In genomic region chr12:76765354-76765851, GRCm38 (mm10) we compare ENCODE assay signal across 8 mouse cellular contexts. TPM values are rescaled to one million over a fixed set of nuclear protein-coding genes. Genes with fewer than 3 reads are reported as not detected.
DNase-seq lines count a peak whose midpoint lies in the region; ATAC-seq and TF ChIP-seq lines count a peak whose summit lies in the region.

Gene Churc1, plus strand, starts transcription at chr12:76765538.
Gene Fntb, plus strand, starts transcription at chr12:76765589.

- no peak for TF ChIP-seq CTCF in bone marrow, adult 2 months (IDR thresholded peaks at IDR 0.05; ENCODE audit: control insufficient read depth, insufficient read depth, low read length)

- TF ChIP-seq POLR2A in bone marrow, adult 2 months (IDR thresholded peaks at IDR 0.05; ENCODE audit: borderline replicate concordance, control insufficient read depth, low read depth, low read length), result peak; percentile 63; the same call in 1 of the 2 replicates

- no peaks in the 10 kb centered on the region for H3K36me3 ChIP-seq in embryonic facial prominence, embryonic 15.5 days
- H3K36me3 ChIP-seq in kidney, embryonic 14.5 days (ENCODE audit: control insufficient read depth, insufficient read depth, low read length), result no peaks in the 10 kb centered on the region
- H3K36me3 ChIP-seq in limb, embryonic 15.5 days, result no peaks in the 10 kb centered on the region

- H3K9me3 ChIP-seq in embryonic facial prominence, embryonic 15.5 days (replicated peaks), result no peaks in the 10 kb centered on the region
- H3K9me3 ChIP-seq in kidney, embryonic 14.5 days (ENCODE audit: control insufficient read depth, low read length), result no peaks in the 10 kb centered on the region
- H3K9me3 ChIP-seq in limb, embryonic 15.5 days, result no peaks in the 10 kb centered on the region

- H3K27me3 ChIP-seq in embryonic facial prominence, embryonic 15.5 days, result no peaks in the 10 kb centered on the region
- H3K27me3 ChIP-seq in kidney, embryonic 14.5 days (ENCODE audit: control insufficient read depth, insufficient read depth, low read length), result no peaks in the 10 kb centered on the region
- no peaks in the 10 kb centered on the region for H3K27me3 ChIP-seq in limb, embryonic 15.5 days

- DNase-seq in 416B (ENCODE audit: low read depth), result peak; percentile 98
- DNase-seq in heart, adult 9 months (ENCODE audit: low spot score in 2 of 2), result peak; percentile 92 to 93
- DNase-seq in monocyte, adult 2 months (ENCODE audit: low read depth in 1 of 2, low spot score in 2 of 2), result peak; percentile 78 to 90
- peak; percentile 96 to 97 for DNase-seq in spleen, postnatal 36 days (ENCODE audit: low spot score in 2 of 2)

- peak within 1 kb of the TSS; percentile 54 for H3K9ac ChIP-seq in embryonic facial prominence, embryonic 15.5 days
- H3K9ac ChIP-seq in kidney, embryonic 14.5 days (ENCODE audit: low read depth, low read length), result peak within 1 kb of the TSS; percentile 57
- peak within 1 kb of the TSS; percentile 55 for H3K9ac ChIP-seq in limb, embryonic 15.5 days

- WGBS in bone marrow, adult 2 months, result under 1% methylated on average over 31 of the region's 31 CpGs
- under 1% methylated on average over 31 of the region's 31 CpGs for WGBS in embryonic facial prominence, embryonic 15.5 days
- under 1% methylated on average over 31 of the region's 31 CpGs for WGBS in kidney, embryonic 14.5 days
- WGBS in limb, embryonic 15.5 days, result under 1% methylated on average over 31 of the region's 31 CpGs

- H3K27ac ChIP-seq in bone marrow, adult 2 months (ENCODE audit: control insufficient read depth, insufficient read depth, low read depth, low read length, poor library complexity), result peak within 1 kb of the TSS; percentile 83
- H3K27ac ChIP-seq in embryonic facial prominence, embryonic 15.5 days (replicated peaks), result peak within 1 kb of the TSS; percentile 71
- no peak within 1 kb of the TSS for H3K27ac ChIP-seq in kidney, embryonic 14.5 days (ENCODE audit: low read depth, low read length)
- peak within 1 kb of the TSS; percentile 82 for H3K27ac ChIP-seq in limb, embryonic 15.5 days

- no peaks in the 10 kb centered on the region; the same call in 1 of the 2 replicates for H3K4me1 ChIP-seq in bone marrow, adult 2 months (ENCODE audit: control insufficient read depth, insufficient read depth, low read length)
- H3K4me1 ChIP-seq in embryonic facial prominence, embryonic 15.5 days, result peaks cover 13% of the 10 kb centered on the region
- H3K4me1 ChIP-seq in kidney, embryonic 14.5 days (ENCODE audit: control insufficient read depth, insufficient read depth, low read length), result peaks cover 5% of the 10 kb centered on the region; the same call in 1 of the 2 replicates
- peaks cover 7% of the 10 kb centered on the region for H3K4me1 ChIP-seq in limb, embryonic 15.5 days

- H3K4me3 ChIP-seq in bone marrow, adult 2 months (replicated peaks; ENCODE audit: control insufficient read depth, low read depth, low read length), result peak within 1 kb of the TSS; percentile 84
- peak within 1 kb of the TSS; percentile 62 for H3K4me3 ChIP-seq in embryonic facial prominence, embryonic 15.5 days (replicated peaks)
- H3K4me3 ChIP-seq in kidney, embryonic 14.5 days (ENCODE audit: low read length), result peak within 1 kb of the TSS; percentile 69
- H3K4me3 ChIP-seq in limb, embryonic 15.5 days, result peak within 1 kb of the TSS; percentile 67

- ATAC-seq in embryonic facial prominence, embryonic 15.5 days (ENCODE audit: insufficient number of reproducible peaks, low FRiP score, low TSS enrichment, low read depth), result peak; percentile 93
- peak; percentile 97 for ATAC-seq in kidney, embryonic 14.5 days (ENCODE audit: low FRiP score, low TSS enrichment)
- peak; percentile 90 for ATAC-seq in limb, embryonic 15.5 days (ENCODE audit: insufficient number of reproducible peaks, low FRiP score, low TSS enrichment, low read depth)

- peak within 1 kb of the TSS; percentile 65 for H3K4me2 ChIP-seq in embryonic facial prominence, embryonic 15.5 days (replicated peaks)
- H3K4me2 ChIP-seq in kidney, embryonic 14.5 days (replicated peaks; ENCODE audit: low read depth, low read length), result peak within 1 kb of the TSS; percentile 64
- peak within 1 kb of the TSS; percentile 54 for H3K4me2 ChIP-seq in limb, embryonic 15.5 days

RNA-seq across cellular contexts. Expression of gene Churc1, which starts in this region (rescaled TPM):
- polyA plus RNA-seq in bone marrow, adult 2 months (2011; ENCODE audit: insufficient read depth, insufficient read length, low replicate concordance, missing spikeins), result 24.8 and 32.2 TPM in 2 replicates
- 125 and 127 TPM in 2 replicates for polyA plus RNA-seq in embryonic facial prominence, embryonic 15.5 days (2015; fragmentation: Nextera tagmentation; extraction: Ambion mirVana)
- polyA plus RNA-seq in kidney, embryonic 14.5 days (2014; fragmentation: Nextera tagmentation; extraction: Ambion mirVana), result 138 and 171 TPM in 2 replicates
- 108 and 132 TPM in 2 replicates for polyA plus RNA-seq in limb, embryonic 15.5 days (2015; fragmentation: Nextera tagmentation; extraction: Ambion mirVana)

RNA-seq across cellular contexts. Expression of gene Fntb, which starts in this region (rescaled TPM):
- 12.5 and 15.7 TPM in 2 replicates for polyA plus RNA-seq in bone marrow, adult 2 months (2011; ENCODE audit: insufficient read depth, insufficient read length, low replicate concordance, missing spikeins)
- 46.8 and 47.1 TPM in 2 replicates for polyA plus RNA-seq in embryonic facial prominence, embryonic 15.5 days (2015; fragmentation: Nextera tagmentation; extraction: Ambion mirVana)
- 36.5 and 42.3 TPM in 2 replicates for polyA plus RNA-seq in kidney, embryonic 14.5 days (2014; fragmentation: Nextera tagmentation; extraction: Ambion mirVana)
- polyA plus RNA-seq in limb, embryonic 15.5 days (2015; fragmentation: Nextera tagmentation; extraction: Ambion mirVana), result 47.7 and 48.8 TPM in 2 replicates
